Mouse (Mus musculus) ES-E14 (cell line): ENCODE measurements at regions not wholly inside any gene's neighbourhood (a gene's known extent, or its start where the extent isn't known, plus 50 kb on each side); places are given as distances from the start of the nearest gene placed in this dataset.

Source experiments
- CHD2 ChIP-seq: IDR thresholded peaks from 2 replicates; pipeline ENCODE4 v1.6.1; 2014; ENCODE audit warnings: mild to moderate bottlenecking, low read depth, low read length, inconsistent platforms
- HCFC1 ChIP-seq: IDR thresholded peaks from 2 replicates; pipeline ENCODE4 v1.6.1; 2012; ENCODE audit warnings: low read length, inconsistent platforms, borderline replicate concordance; ENCODE audit not compliant: insufficient read depth
- ZNF384 ChIP-seq: IDR thresholded peaks from 2 replicates; pipeline ENCODE4 v1.6.1; 2012; ENCODE audit warnings: low read depth, low read length, inconsistent platforms

DNA sequence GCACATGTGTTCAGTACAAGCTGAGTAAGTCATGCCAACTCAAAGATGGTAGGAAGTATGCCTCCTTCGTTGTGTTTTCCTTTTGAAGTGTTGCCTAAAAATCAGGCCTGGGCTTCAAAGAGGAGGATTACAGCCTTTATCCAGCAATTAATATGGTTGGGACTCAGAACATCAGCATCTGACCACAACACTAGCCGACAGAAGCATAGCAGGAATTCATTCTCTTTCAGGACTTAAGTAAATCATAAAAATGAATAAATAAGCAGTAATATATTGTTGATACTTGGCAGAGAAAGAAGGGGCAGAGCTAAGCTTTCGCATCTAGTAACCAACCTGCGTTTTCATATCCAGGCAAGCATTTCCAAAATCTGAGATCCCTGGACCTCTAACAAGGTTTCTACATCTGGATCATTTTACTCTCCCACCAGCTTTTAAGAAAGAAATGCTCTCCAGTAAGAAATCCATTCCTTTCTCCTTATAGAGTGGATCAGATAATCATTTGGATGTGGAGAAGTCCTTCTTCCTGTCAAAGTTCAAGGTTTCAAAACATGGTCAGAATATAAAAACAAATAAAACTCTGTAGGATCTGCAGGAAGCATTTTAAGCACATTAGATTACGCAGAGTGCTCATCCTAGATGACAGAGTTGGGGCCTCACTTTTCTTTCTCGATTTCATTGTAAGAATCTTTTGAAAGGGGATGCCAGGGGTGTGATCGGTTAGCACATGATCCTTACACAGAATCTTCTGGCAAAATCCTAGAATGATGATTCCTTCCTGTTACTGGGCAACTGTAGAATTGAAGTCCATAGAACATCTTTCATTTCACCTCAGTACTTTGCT, 230.6 kb upstream of the Zic4 start:
- TF ChIP-seq ZNF384 (no peak), HCFC1 (no peak), CHD2 (no peak)
